Mouse (Mus musculus) liver, embryonic 14.5 days (tissue): ENCODE results near the gene Kpna7. TPM values are rescaled to one million over a fixed set of nuclear protein-coding genes. Genes with fewer than 3 reads are reported as not detected.
"Not testable (repeated sequence)": the region's sequence is repeated elsewhere in the genome, so short reads cannot be mapped to it uniquely, and the experiment has no call there.

ENCODE experiments used
- ATAC-seq: fragments of 200-750 bp; cut with Nextera tagmentation; 2 replicates; pipeline ENCODE4 v1.8.0; 2017; ENCODE audit warnings: moderate number of reproducible peaks, mild to moderate bottlenecking, moderate library complexity; ENCODE audit not compliant: insufficient read depth
- DNase-seq, 3 experiments: peaks; one replicate each; pipeline ENCODE4 v3.0.0-alpha.2; 2012 to 2013; ENCODE audit warnings: low read depth in 3 of 3, low spot score in 3 of 3
- H3K27ac ChIP-seq: fragments of 300-500 bp; sonication (generic); 2 replicates; pipeline ENCODE4 v1.5.1; 2014; ENCODE audit warnings: moderate library complexity, mild to moderate bottlenecking, control low read depth, inconsistent platforms
- H3K27me3 ChIP-seq: fragments of 300-500 bp; sonication (generic); 2 replicates; pipeline ENCODE4 v1.6.1; 2014; ENCODE audit warnings: mild to moderate bottlenecking, low read length, moderate library complexity; ENCODE audit not compliant: control insufficient read depth, insufficient read depth
- H3K36me3 ChIP-seq: fragments of 300-500 bp; sonication (generic); replicated peaks from 2 replicates; pipeline ENCODE4 v1.6.1; 2014; ENCODE audit warnings: low read depth; ENCODE audit not compliant: control insufficient read depth, insufficient read depth
- H3K4me1 ChIP-seq, 2 experiments: fragments of 200-500 bp in 1 of 2; fragments of 300-500 bp in 1 of 2; sonication (generic) in 1 of 2; replicated peaks; 2 replicates each; pipeline ENCODE4 v1.6.1; 2012 to 2014; ENCODE audit warnings: antibody characterized with exemption in 1 of 2, inconsistent platforms in 1 of 2, low read length in 1 of 2; ENCODE audit not compliant: control insufficient read depth in 2 of 2, insufficient read depth in 2 of 2
- H3K4me2 ChIP-seq: fragments of 300-500 bp; sonication (generic); 2 replicates; pipeline ENCODE4 v1.6.1; 2014; ENCODE audit warnings: low read depth, mild to moderate bottlenecking, control low read depth, moderate library complexity
- H3K4me3 ChIP-seq, 2 experiments: fragments of 200-500 bp in 1 of 2; fragments of 300-500 bp in 1 of 2; sonication (generic) in 1 of 2; 2 replicates each; pipeline ENCODE4 v1.5.1; 2012 to 2014; ENCODE audit warnings: low read depth in 2 of 2, low read length in 2 of 2, mild to moderate bottlenecking in 2 of 2, control low read depth in 1 of 2, inconsistent platforms in 1 of 2, moderate library complexity in 1 of 2; ENCODE audit not compliant: insufficient read depth in 1 of 2
- H3K9ac ChIP-seq: fragments of 300-500 bp; sonication (generic); replicated peaks from 2 replicates; pipeline ENCODE4 v1.6.1; 2014; ENCODE audit warnings: mild to moderate bottlenecking, control low read depth, moderate library complexity
- H3K9me3 ChIP-seq: fragments of 300-500 bp; sonication (generic); 2 replicates; pipeline ENCODE4 v1.6.1; 2016; ENCODE audit warnings: low read length, mixed read lengths; ENCODE audit not compliant: control insufficient read depth
- CTCF ChIP-seq: IDR thresholded peaks from 2 replicates; pipeline ENCODE4 v1.5.1; 2016; ENCODE audit warnings: antibody characterized with exemption, low read depth, control low read depth
- EP300 ChIP-seq: IDR thresholded peaks from 2 replicates; pipeline ENCODE4 v1.6.1; 2016; ENCODE audit warnings: antibody characterized with exemption, low read depth
- WGBS: fragments of 180-500 bp; shearing (Covaris S2); extraction: QIAGEN DNeasy Blood & Tissue Kit; methylation state at CpG from one replicate; pipeline ENCODE4 v1.1.7; 2014; ENCODE audit not compliant: insufficient replicate concordance; 5-methylcytosine and 5-hydroxymethylcytosine counted together
- polyA plus RNA-seq, 2 experiments: library from polyadenylated mRNA; depleted of rRNA in 1 of 2; stranded (reverse) in 1 of 2; unstranded in 1 of 2; fragments of >200 nt; fragmentation: Nextera tagmentation in 1 of 2; extraction: Ambion mirVana in 1 of 2; gene quantifications; 2 replicates each; pipeline versions ENCODE4 v1.2.1 to v1.2.3; 2012 to 2014

The Kpna7 gene
- polyA plus RNA-seq, 2 experiments, result 0.04 to 0.11 TPM

- Histone ChIP-seq H3K4me2 (no peak overlapping the region), H3K36me3 (no peaks in the 10 kb centered on the region), H3K9ac (no peak overlapping the region), H3K27ac (no peak overlapping the region), H3K9me3 (no peaks in the 10 kb centered on the region), H3K4me3 (no peak overlapping the region), H3K4me1 (no peaks in the 10 kb centered on the region), H3K27me3 (no peaks in the 10 kb centered on the region)
- peak; percentile 67 for TF ChIP-seq CTCF
- no peak for TF ChIP-seq EP300
- no peak for ATAC-seq
- WGBS, result 32% methylated on average over 4 of the region's 4 CpGs
- no peak for DNase-seq
Measured at GRCm38 (mm10) chr5:145041628-145042027, 42.2 kb downstream of the Kpna7 start.

GRCm38 (mm10) chr5:145032391-145032790 lies 51.4 kb downstream of the Kpna7 start, which contains the start of gene Gm4871:
Gm4871 (minus strand) TSS chr5:145032754.
- not testable (repeated sequence) for H3K4me3 ChIP-seq, H3K27me3 ChIP-seq, H3K27ac ChIP-seq, DNase-seq, H3K4me2 ChIP-seq, H3K4me1 ChIP-seq, ATAC-seq, H3K9ac ChIP-seq, H3K9me3 ChIP-seq, H3K36me3 ChIP-seq
- 51% methylated on average over 5 of the region's 5 CpGs for WGBS

- H3K4me2 ChIP-seq, H3K27ac ChIP-seq, H3K36me3 ChIP-seq, H3K4me1 ChIP-seq, H3K27me3 ChIP-seq, H3K9ac ChIP-seq, H3K4me3 ChIP-seq, DNase-seq, ATAC-seq, H3K9me3 ChIP-seq: not testable (repeated sequence)
- WGBS, result 60% methylated on average over 1 of the region's 1 CpGs
Measured at GRCm38 (mm10) chr5:145030476-145030875, 53.4 kb downstream of the Kpna7 start.

- not testable (repeated sequence) for H3K4me1 ChIP-seq, ATAC-seq, H3K4me3 ChIP-seq, H3K4me2 ChIP-seq, DNase-seq, H3K9ac ChIP-seq, H3K36me3 ChIP-seq, H3K27me3 ChIP-seq, H3K27ac ChIP-seq, H3K9me3 ChIP-seq
- WGBS, result 20% methylated on average over 1 of the region's 1 CpGs
Measured at GRCm38 (mm10) chr5:145020712-145021111, 63.1 kb downstream of the Kpna7 start.

- H3K4me1 ChIP-seq, H3K4me3 ChIP-seq, H3K9ac ChIP-seq, H3K27me3 ChIP-seq, ATAC-seq, H3K4me2 ChIP-seq, H3K36me3 ChIP-seq, DNase-seq, H3K27ac ChIP-seq, H3K9me3 ChIP-seq: not testable (repeated sequence)
- 13% methylated on average over 1 of the region's 1 CpGs for WGBS
Measured at GRCm38 (mm10) chr5:145020254-145020653, 63.6 kb downstream of the Kpna7 start.

GRCm38 (mm10) chr5:145016761-145017160 lies 67.1 kb downstream of the Kpna7 start:
- H3K27me3 ChIP-seq, result not testable (repeated sequence)

More at GRCm38 (mm10) chr5:145016761-145017160, 67.1 kb downstream of the Kpna7 start:
- H3K36me3 ChIP-seq, H3K9ac ChIP-seq, ATAC-seq, H3K4me1 ChIP-seq, DNase-seq, H3K4me3 ChIP-seq, H3K4me2 ChIP-seq, H3K9me3 ChIP-seq, H3K27ac ChIP-seq: not testable (repeated sequence)
- WGBS, result 7% methylated on average over 1 of the region's 2 CpGs
